28 mouse cellular contexts compared by ENCODE assay signal in the genomic region with DNA sequence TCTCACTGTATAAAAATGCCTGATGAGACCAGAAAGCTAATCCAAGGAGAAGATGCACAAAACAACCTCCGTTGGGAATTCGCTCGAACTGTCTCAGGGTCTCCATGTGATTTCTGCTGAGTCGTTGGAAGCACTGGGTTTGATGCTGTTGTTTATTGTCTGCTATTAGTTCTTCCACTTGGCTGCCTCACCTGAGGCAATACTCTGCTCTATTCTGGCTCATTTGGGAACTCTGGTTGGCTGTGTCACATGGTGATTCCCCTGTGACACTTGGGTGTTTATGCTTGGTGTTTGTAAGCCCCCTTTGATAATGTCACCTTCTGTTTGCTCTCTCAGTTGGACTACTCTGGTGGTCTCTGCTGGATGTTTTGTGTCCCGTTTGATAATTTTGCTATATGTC.
"Had no signal": no experiment of that assay in that cellular context is flagged by ENCODE, and none has a peak within 500 bp of the region (broad histone marks: within the 10 kb centered on the region; RNA-seq: fewer than 3 reads in every experiment).

No protein-coding gene starts in this region.

- H3K27me3 ChIP-seq: embryonic facial prominence, embryonic 12.5 days; embryonic facial prominence, embryonic 13.5 days; embryonic facial prominence, embryonic 15.5 days; forebrain, embryonic 12.5 days; forebrain, embryonic 13.5 days; forebrain, embryonic 15.5 days had no signal

- DNase-seq: cerebellum, adult 2 months; cerebellum, adult 8-10 months; cerebellum, adult 9-10 months; cerebellum, adult 9-11 months; cerebellum, postnatal 10 days; cerebellum, postnatal 14 days; cerebellum, postnatal 25 days; cerebellum, postnatal 36 days; embryo, embryonic 11 days; forebrain, postnatal 0 days; gastrocnemius, adult 2 months; gastrocnemius, postnatal 10 days; gastrocnemius, postnatal 14 days; gastrocnemius, postnatal 25 days; gastrocnemius, postnatal 36 days; heart, adult 18-20 months; heart, adult 2 months had no signal

- H3K9me3 ChIP-seq: embryonic facial prominence, embryonic 10.5 days; embryonic facial prominence, embryonic 12.5 days; embryonic facial prominence, embryonic 13.5 days; embryonic facial prominence, embryonic 15.5 days; forebrain, embryonic 10.5 days; forebrain, embryonic 12.5 days; forebrain, embryonic 13.5 days; forebrain, embryonic 15.5 days had no signal

- ATAC-seq: forebrain, embryonic 13.5 days; forebrain, embryonic 14.5 days; forebrain, embryonic 15.5 days; forebrain, embryonic 16.5 days; forebrain, postnatal 0 days had no signal

- H3K4me1 ChIP-seq: embryonic facial prominence, embryonic 15.5 days had no signal

- H3K4me2 ChIP-seq: embryonic facial prominence, embryonic 12.5 days; embryonic facial prominence, embryonic 13.5 days; embryonic facial prominence, embryonic 15.5 days; forebrain, embryonic 12.5 days; forebrain, embryonic 13.5 days; forebrain, embryonic 15.5 days had no signal

- H3K36me3 ChIP-seq: embryonic facial prominence, embryonic 10.5 days; embryonic facial prominence, embryonic 12.5 days; embryonic facial prominence, embryonic 13.5 days; embryonic facial prominence, embryonic 15.5 days; forebrain, embryonic 10.5 days; forebrain, embryonic 12.5 days; forebrain, embryonic 15.5 days had no signal

- H3K4me3 ChIP-seq: embryonic facial prominence, embryonic 10.5 days; embryonic facial prominence, embryonic 12.5 days; embryonic facial prominence, embryonic 13.5 days; embryonic facial prominence, embryonic 15.5 days; erythroblast, embryonic 14.5 days; forebrain, embryonic 10.5 days; forebrain, embryonic 12.5 days; forebrain, embryonic 13.5 days; forebrain, embryonic 15.5 days; gastrocnemius, adult 2 months; heart, adult 2 months had no signal

- H3K27ac ChIP-seq: embryonic facial prominence, embryonic 10.5 days; embryonic facial prominence, embryonic 12.5 days; embryonic facial prominence, embryonic 13.5 days; embryonic facial prominence, embryonic 15.5 days; forebrain, embryonic 10.5 days; forebrain, embryonic 12.5 days; forebrain, embryonic 13.5 days; forebrain, embryonic 15.5 days; gastrocnemius, adult 2 months; heart, adult 2 months had no signal

- H3K9ac ChIP-seq: embryonic facial prominence, embryonic 12.5 days; embryonic facial prominence, embryonic 13.5 days; embryonic facial prominence, embryonic 15.5 days; forebrain, embryonic 12.5 days; forebrain, embryonic 13.5 days; forebrain, embryonic 15.5 days; forebrain, postnatal 0 days had no signal
